Comparison of ENCODE assay signal across 21 mouse cellular contexts in the genomic region with DNA sequence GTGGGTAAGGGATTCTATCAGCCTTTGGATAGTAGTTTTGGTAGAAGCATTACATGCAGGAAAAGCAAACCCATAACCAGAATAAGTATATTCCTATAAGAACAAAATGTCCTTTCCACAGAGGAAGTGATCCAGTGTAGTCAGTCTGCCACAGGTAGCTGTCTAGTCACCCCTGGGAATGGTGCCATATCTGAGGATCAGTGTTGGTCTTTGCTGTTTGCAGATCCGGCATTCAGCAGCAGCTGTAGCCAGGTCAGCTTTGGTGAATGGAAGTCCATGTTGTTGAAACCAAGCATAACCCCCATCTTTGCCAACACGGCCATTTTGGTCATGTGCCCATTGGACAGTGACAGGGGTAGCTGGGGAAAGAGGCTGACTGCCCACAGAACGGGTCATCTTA. TPM values are rescaled to one million over a fixed set of nuclear protein-coding genes. Genes with fewer than 3 reads are reported as not detected.
DNase-seq lines count a peak whose midpoint lies in the region; ATAC-seq and TF ChIP-seq lines count a peak whose summit lies in the region.
"Had no signal": no experiment of that assay in that cellular context is flagged by ENCODE, and none has a peak within 500 bp of the region (broad histone marks: within the 10 kb centered on the region; RNA-seq: fewer than 3 reads in every experiment).

No protein-coding gene starts in this region.

- WGBS in heart, embryonic 10.5 days: 88% methylated on average over 3 of the region's 3 CpGs
- 71% methylated on average over 3 of the region's 3 CpGs for WGBS in liver, postnatal 0 days (ENCODE audit: insufficient replicate concordance)

- H3K4me1 ChIP-seq in heart, embryonic 10.5 days: peaks cover 3% of the 10 kb centered on the region; the same call in 1 of the 2 replicates
- H3K4me1 ChIP-seq in liver, postnatal 0 days (ENCODE audit: insufficient read depth): no peaks in the 10 kb centered on the region
- H3K4me1 ChIP-seq: embryonic facial prominence, embryonic 13.5 days; embryonic facial prominence, embryonic 15.5 days; forebrain, embryonic 10.5 days; forebrain, embryonic 12.5 days had no signal

- H3K27ac ChIP-seq in heart, embryonic 10.5 days: no peak overlapping the region
- H3K27ac ChIP-seq in liver, postnatal 0 days (ENCODE audit: low read depth): no peak overlapping the region
- H3K27ac ChIP-seq: embryonic facial prominence, embryonic 13.5 days; embryonic facial prominence, embryonic 15.5 days; forebrain, embryonic 10.5 days; forebrain, embryonic 12.5 days had no signal

- peak; percentile 88 for ATAC-seq in liver, postnatal 0 days
- ATAC-seq: forebrain, embryonic 14.5 days; forebrain, embryonic 16.5 days had no signal

- no peak overlapping the region for H3K9ac ChIP-seq in liver, postnatal 0 days (replicated peaks)
- H3K9ac ChIP-seq: embryonic facial prominence, embryonic 13.5 days; embryonic facial prominence, embryonic 15.5 days; forebrain, embryonic 12.5 days had no signal

- TF ChIP-seq CTCF in liver, postnatal 0 days (IDR thresholded peaks at IDR 0.05; ENCODE audit: low read depth): no peak

- no peak for TF ChIP-seq EP300 in liver, postnatal 0 days (IDR thresholded peaks at IDR 0.05; ENCODE audit: low read depth)

- H3K36me3 ChIP-seq in heart, embryonic 10.5 days: peaks cover 41% of the 10 kb centered on the region
- peaks cover 20% of the 10 kb centered on the region for H3K36me3 ChIP-seq in liver, postnatal 0 days (replicated peaks; ENCODE audit: insufficient read depth, low read length)

- H3K27me3 ChIP-seq in heart, embryonic 10.5 days (ENCODE audit: insufficient read depth, poor library complexity, severe bottlenecking): no peaks in the 10 kb centered on the region
- no peaks in the 10 kb centered on the region for H3K27me3 ChIP-seq in liver, postnatal 0 days (ENCODE audit: insufficient read depth, low read length)
- H3K27me3 ChIP-seq: embryonic facial prominence, embryonic 13.5 days; embryonic facial prominence, embryonic 15.5 days; forebrain, embryonic 12.5 days had no signal

- H3K4me3 ChIP-seq in heart, embryonic 10.5 days: no peak overlapping the region
- H3K4me3 ChIP-seq in liver, postnatal 0 days (ENCODE audit: low read depth, low read length): no peak overlapping the region
- H3K4me3 ChIP-seq: embryonic facial prominence, embryonic 13.5 days; embryonic facial prominence, embryonic 15.5 days; erythroblast, embryonic 14.5 days; forebrain, embryonic 10.5 days; forebrain, embryonic 12.5 days had no signal

- H3K4me2 ChIP-seq in liver, postnatal 0 days (ENCODE audit: low read depth, low read length): no peak overlapping the region
- H3K4me2 ChIP-seq: embryonic facial prominence, embryonic 13.5 days; embryonic facial prominence, embryonic 15.5 days; forebrain, embryonic 12.5 days had no signal

- DNase-seq in heart, embryonic 10.5 days (ENCODE audit: low spot score): peak; percentile 41
- DNase-seq in heart, adult 18-20 months: no peak
- DNase-seq in liver, postnatal 0 days: peak; percentile 42
- DNase-seq in liver: no peak
- DNase-seq: adrenal gland, adult 2 months; adrenal gland, postnatal 10 days; adrenal gland, postnatal 25 days; cerebellum, adult 11 months; cerebellum, adult 18-20 months; cerebellum, adult 8-10 months; cerebellum, adult 9-11 months; cerebellum, postnatal 14 days; cerebellum, postnatal 36 days; embryo, embryonic 11 days had no signal

- H3K9me3 ChIP-seq in heart, embryonic 10.5 days: no peaks in the 10 kb centered on the region
- no peaks in the 10 kb centered on the region for H3K9me3 ChIP-seq in liver, postnatal 0 days (ENCODE audit: low read length)
- H3K9me3 ChIP-seq: embryonic facial prominence, embryonic 13.5 days; embryonic facial prominence, embryonic 15.5 days; forebrain, embryonic 10.5 days; forebrain, embryonic 12.5 days had no signal

RNA-seq across cellular contexts. Expression of a gene that starts 16.0 kb away (rescaled TPM):
- polyA plus RNA-seq in heart, embryonic 10.5 days (2016; fragmentation: Nextera tagmentation; extraction: Ambion mirVana): 77.8 TPM in 2 replicates
- 10 to 100 TPM; 90.8 TPM for total RNA-seq in heart, adult 18-20 months (2021)
- 48.1 and 49.9 TPM in 2 replicates for polyA plus RNA-seq in liver, postnatal 0 days (2015; fragmentation: Nextera tagmentation; extraction: Ambion mirVana)

RNA-seq across cellular contexts. Expression of a gene that starts 41.6 kb away (rescaled TPM):
- polyA plus RNA-seq in heart, embryonic 10.5 days (2016; fragmentation: Nextera tagmentation; extraction: Ambion mirVana): 32.0 and 34.6 TPM in 2 replicates
- 10 to 100 TPM; 63.2 to 82.7 TPM for total RNA-seq in heart, adult 18-20 months (2021)
- polyA plus RNA-seq in liver, postnatal 0 days (2015; fragmentation: Nextera tagmentation; extraction: Ambion mirVana): 10.0 and 10.2 TPM in 2 replicates

Comparison
In these comparisons a context has a peak if more than half of its experiments do, and no peak if none do; other contexts are left out.
1. DNase-seq: peak in heart, embryonic 10.5 days (single experiment) and liver, postnatal 0 days (single experiment); none in heart, adult 18-20 months (0 of 2) and liver (single experiment).